Mouse (Mus musculus): ENCODE data around the gene Txn2. TPM values are rescaled to one million over a fixed set of nuclear protein-coding genes. Genes with fewer than 3 reads are reported as not detected.
A peak's percentile ranks its signal among the peaks of the same experiment; 100 is the strongest.

Gene Txn2
- polyA plus RNA-seq (2012; rRNA removed), result 396 and 408 TPM in 2 replicates

DNA sequence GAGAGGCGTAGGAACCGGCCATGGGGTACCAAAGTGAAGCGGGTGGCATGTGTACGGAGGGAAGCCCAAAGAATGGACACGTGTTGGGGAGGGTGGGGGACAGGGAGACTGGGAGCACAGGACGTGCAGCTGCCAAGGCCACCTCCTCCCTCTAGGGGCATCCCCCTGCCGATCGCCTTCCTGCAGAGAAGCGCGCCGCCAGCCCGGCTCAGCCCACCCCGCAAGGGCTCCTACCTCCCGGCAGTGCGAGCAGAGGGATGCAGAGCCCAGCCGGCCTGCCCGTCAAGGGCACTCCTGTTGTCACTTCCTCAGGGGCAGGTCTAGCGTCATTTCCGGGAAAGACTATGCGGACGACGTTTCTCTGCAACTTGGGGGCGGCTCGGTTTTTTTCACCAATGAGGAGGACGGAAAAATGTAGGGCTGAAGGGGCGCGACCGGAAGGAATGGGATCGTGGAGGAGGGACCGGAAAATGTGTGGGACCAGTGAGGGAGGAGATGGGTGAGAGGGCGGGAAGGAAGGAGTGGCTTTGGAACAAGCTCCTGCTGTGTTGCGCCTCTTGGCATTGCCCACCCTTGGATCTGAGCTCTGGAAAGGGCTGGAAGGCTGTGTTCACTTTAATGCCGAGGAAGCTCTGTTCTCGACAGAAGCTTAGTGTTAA is at the start of gene Txn2:
Gene Txn2, minus strand, starts transcription at position 334 of the 659 bp plus-strand sequence.
- H3K4me1 ChIP-seq (ENCODE audit: control insufficient read depth, insufficient read depth, low read length), result peaks cover 13% of the 10 kb centered on the region
- H3K4me3 ChIP-seq (ENCODE audit: insufficient read depth, low read depth, low read length), result peak within 1 kb of the TSS; percentile 79
- peak; percentile 99 for DNase-seq
- H3K27ac ChIP-seq (ENCODE audit: insufficient read depth, low read depth, low read length), result peak within 1 kb of the TSS; percentile 92
- WGBS, result 0% methylated on average over 34 of the region's 34 CpGs
- no peaks in the 10 kb centered on the region for H3K27me3 ChIP-seq (replicated peaks; ENCODE audit: control insufficient read depth, insufficient read depth, low read length)
- TF ChIP-seq POLR2A (IDR thresholded peaks at IDR 0.05; ENCODE audit: low read depth, low read length) (peak; percentile 56), CTCF (conservative IDR thresholded peaks at IDR 0.05; ENCODE audit: insufficient read depth, insufficient read length, low read depth, low read length) (no peak)
- H3K36me3 ChIP-seq (ENCODE audit: control insufficient read depth, insufficient read depth, low read length), result no peaks in the 10 kb centered on the region; the same call in 1 of the 2 replicates

DNA sequence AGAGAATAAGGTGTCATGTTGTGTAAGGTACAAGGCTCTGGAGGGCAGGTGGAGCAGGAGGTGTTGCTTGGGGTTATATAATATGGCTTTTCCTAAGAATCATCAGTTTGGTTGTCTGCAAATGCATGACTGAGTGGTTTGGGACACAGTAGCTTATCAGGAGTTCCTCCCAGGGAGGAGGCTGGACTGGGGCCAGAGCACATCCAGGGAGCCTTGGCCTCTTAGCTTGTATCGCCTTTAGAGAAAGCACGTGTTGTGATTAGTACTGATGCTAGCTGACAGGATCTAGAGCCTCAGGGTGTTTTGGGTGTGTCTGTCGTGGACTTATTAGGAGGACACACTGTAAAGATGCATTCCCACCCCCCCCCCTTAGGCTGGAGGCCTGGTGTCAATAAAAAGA is 48.9 kb upstream of the Txn2 start:
- Histone ChIP-seq H3K27me3 (replicated peaks; ENCODE audit: control insufficient read depth, insufficient read depth, low read length) (no peaks in the 10 kb centered on the region), H3K4me1 (ENCODE audit: control insufficient read depth, insufficient read depth, low read length) (no peaks in the 10 kb centered on the region), H3K27ac (ENCODE audit: insufficient read depth, low read depth, low read length) (no peak overlapping the region), H3K36me3 (ENCODE audit: control insufficient read depth, insufficient read depth, low read length) (no peaks in the 10 kb centered on the region), H3K4me3 (ENCODE audit: insufficient read depth, low read depth, low read length) (no peak overlapping the region)
- DNase-seq, result no peak
- 65% methylated on average over 3 of the region's 3 CpGs for WGBS
- TF ChIP-seq POLR2A (IDR thresholded peaks at IDR 0.05; ENCODE audit: low read depth, low read length) (no peak), CTCF (conservative IDR thresholded peaks at IDR 0.05; ENCODE audit: insufficient read depth, insufficient read length, low read depth, low read length) (no peak)

DNA sequence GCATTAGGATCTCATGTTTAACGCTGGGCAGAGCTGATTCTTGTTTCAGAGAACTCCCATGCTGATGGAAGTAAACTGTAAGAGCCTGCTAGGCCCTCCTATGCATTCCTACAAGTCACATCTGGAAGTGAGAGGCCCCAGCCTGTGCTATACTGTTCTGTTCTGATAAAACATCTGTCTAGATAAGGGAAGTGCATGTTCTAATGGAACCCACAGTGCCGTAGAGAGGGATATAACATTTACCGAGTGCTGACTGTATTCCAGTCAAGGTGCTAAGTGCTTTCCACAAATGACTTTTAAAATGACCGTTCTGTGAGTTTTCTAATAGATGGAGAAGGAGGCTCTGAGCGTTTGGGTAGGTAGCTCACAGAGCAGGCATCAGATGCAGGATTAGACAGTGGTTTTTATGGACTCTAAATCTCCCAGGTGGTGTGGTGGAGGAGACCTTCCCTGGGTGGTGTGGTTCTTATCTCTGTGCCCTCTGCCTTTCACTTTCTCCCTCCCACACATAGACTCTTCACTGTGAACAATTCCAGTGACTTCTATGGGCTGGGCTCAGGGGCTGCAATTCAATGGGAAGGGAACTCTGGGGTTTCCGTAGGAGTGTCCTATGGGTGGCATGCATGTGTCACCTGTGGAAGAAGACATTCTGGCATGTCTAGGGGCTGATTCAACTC is 45.5 kb upstream of the Txn2 start:
- H3K27me3 ChIP-seq (replicated peaks; ENCODE audit: control insufficient read depth, insufficient read depth, low read length), result no peaks in the 10 kb centered on the region
- DNase-seq, result no peak
- H3K36me3 ChIP-seq (ENCODE audit: control insufficient read depth, insufficient read depth, low read length), result no peaks in the 10 kb centered on the region
- H3K27ac ChIP-seq (ENCODE audit: insufficient read depth, low read depth, low read length), result no peak overlapping the region
- TF ChIP-seq POLR2A (IDR thresholded peaks at IDR 0.05; ENCODE audit: low read depth, low read length) (no peak), CTCF (conservative IDR thresholded peaks at IDR 0.05; ENCODE audit: insufficient read depth, insufficient read length, low read depth, low read length) (no peak)
- peaks cover 3% of the 10 kb centered on the region; the same call in 1 of the 2 replicates for H3K4me1 ChIP-seq (ENCODE audit: control insufficient read depth, insufficient read depth, low read length)
- H3K4me3 ChIP-seq (ENCODE audit: insufficient read depth, low read depth, low read length), result no peak overlapping the region
- WGBS, result 74% methylated on average over 6 of the region's 6 CpGs

DNA sequence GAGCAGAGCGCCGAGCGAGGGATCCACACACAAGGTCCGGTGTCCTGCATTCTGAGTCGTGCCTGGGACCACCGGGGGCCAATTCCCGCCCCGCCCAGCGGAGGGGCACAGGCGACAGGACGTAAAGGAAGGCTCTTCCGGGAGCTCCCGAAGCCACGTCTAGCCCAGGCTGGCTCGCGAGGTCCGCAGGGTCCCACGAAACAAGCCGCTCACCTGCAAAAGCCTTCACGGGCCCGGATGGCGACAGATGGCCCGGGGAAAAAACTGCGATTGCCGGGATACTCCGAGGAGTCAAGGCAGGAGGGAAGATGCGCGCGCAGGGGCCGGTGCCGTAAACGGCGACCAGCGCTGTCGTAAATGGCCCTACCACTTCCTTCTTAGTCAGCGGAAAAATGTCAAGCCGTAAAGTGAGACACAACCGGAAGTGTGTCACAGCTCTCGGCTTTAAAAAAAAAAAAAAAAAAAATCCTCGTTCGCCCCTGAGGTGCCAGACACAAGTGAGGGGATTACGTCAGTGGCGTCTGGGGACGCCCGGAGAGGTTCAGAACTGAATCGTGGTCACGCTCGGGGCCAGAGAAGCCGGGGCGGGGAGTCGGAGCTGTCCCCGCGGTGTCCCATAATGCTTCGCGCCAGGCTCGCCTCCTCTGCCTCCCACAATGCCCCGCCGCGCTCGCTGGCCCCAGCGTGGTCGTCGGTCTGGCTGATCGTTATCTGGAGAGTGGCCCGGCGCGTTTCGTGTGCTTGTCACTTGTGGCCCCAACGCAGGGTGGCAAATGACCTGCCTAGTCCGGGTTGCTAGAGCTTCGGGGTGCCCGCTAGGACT is 41.9 kb upstream of the Txn2 start, which contains the start of gene Eif3d:
Gene Eif3d, minus strand, starts transcription at position 344 of the 823 bp plus-strand sequence.
- WGBS, result under 1% methylated on average over 72 of the region's 72 CpGs
- TF ChIP-seq POLR2A (IDR thresholded peaks at IDR 0.05; ENCODE audit: low read depth, low read length), result no peak
- H3K4me3 ChIP-seq (ENCODE audit: insufficient read depth, low read depth, low read length), result peak within 1 kb of the TSS; percentile 99
- no peaks in the 10 kb centered on the region for H3K36me3 ChIP-seq (ENCODE audit: control insufficient read depth, insufficient read depth, low read length)
- H3K27me3 ChIP-seq (replicated peaks; ENCODE audit: control insufficient read depth, insufficient read depth, low read length), result no peaks in the 10 kb centered on the region
- peak; percentile 99 for DNase-seq
- H3K27ac ChIP-seq (ENCODE audit: insufficient read depth, low read depth, low read length), result peak within 1 kb of the TSS; percentile 99
- H3K4me1 ChIP-seq (ENCODE audit: control insufficient read depth, insufficient read depth, low read length), result peaks cover 5% of the 10 kb centered on the region; the same call in 1 of the 2 replicates

DNA sequence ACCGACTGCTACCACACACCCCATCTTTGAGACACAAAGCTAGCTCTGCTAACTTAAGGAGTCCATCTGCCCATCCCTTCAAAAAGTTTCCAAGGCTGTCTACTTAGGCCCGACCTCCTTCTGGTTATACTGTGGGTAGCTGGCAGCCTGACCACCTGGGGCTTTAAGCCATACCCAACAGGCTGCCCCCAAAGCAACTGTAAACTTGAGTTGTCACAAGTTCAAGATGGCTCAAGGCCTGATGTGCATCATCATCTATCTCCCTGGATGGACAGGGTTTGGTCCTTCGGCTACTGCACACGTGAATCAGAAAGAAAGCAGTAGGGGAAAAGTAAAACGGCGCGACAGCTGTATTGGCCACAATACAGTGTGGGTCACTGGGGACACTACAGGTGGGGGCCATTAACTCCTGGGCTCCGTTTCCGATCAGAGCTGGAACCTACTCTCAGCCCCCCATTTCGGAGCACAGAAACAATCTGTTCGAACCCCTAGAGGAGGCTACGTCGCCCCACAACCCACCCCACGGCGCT is 41.2 kb upstream of the Txn2 start:
- Histone ChIP-seq H3K27ac (ENCODE audit: insufficient read depth, low read depth, low read length) (peak overlapping the region; percentile 67), H3K4me3 (ENCODE audit: insufficient read depth, low read depth, low read length) (peak overlapping the region; percentile 92), H3K36me3 (ENCODE audit: control insufficient read depth, insufficient read depth, low read length) (no peaks in the 10 kb centered on the region), H3K27me3 (replicated peaks; ENCODE audit: control insufficient read depth, insufficient read depth, low read length) (no peaks in the 10 kb centered on the region), H3K4me1 (ENCODE audit: control insufficient read depth, insufficient read depth, low read length) (peaks cover 5% of the 10 kb centered on the region; the same call in 1 of the 2 replicates)
- WGBS, result 1% methylated on average over 15 of the region's 15 CpGs
- no peak for DNase-seq
- TF ChIP-seq CTCF (conservative IDR thresholded peaks at IDR 0.05; ENCODE audit: insufficient read depth, insufficient read length, low read depth, low read length) (no peak), POLR2A (IDR thresholded peaks at IDR 0.05; ENCODE audit: low read depth, low read length) (no peak)

DNA sequence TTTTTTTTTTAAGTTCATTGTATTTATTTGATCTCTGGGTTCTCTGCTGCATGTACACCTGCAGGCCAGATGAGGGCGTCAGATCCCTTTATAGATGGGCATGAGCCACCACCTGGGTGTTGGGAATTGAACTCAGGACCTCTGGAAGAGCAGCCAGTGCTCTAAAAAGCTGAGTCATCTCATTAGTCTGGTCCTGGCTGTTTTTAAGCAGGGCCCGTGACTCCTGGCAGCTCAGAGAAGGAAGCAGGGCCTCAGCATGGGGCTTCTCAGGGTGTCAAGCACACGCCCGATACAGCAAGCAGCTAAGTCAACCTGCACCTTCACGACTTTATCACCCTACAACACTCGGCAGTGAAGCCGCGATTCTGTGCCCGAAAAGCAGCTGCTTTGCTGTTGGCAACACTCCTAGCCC is 36.3 kb upstream of the Txn2 start:
- Histone ChIP-seq H3K4me1 (ENCODE audit: control insufficient read depth, insufficient read depth, low read length) (peaks cover 5% of the 10 kb centered on the region; the same call in 1 of the 2 replicates), H3K4me3 (ENCODE audit: insufficient read depth, low read depth, low read length) (no peak overlapping the region), H3K36me3 (ENCODE audit: control insufficient read depth, insufficient read depth, low read length) (no peaks in the 10 kb centered on the region; the same call in none of the 2 replicates), H3K27ac (ENCODE audit: insufficient read depth, low read depth, low read length) (no peak overlapping the region), H3K27me3 (replicated peaks; ENCODE audit: control insufficient read depth, insufficient read depth, low read length) (no peaks in the 10 kb centered on the region)
- WGBS, result 78% methylated on average over 9 of the region's 9 CpGs
- DNase-seq, result no peak
- TF ChIP-seq CTCF (conservative IDR thresholded peaks at IDR 0.05; ENCODE audit: insufficient read depth, insufficient read length, low read depth, low read length) (0 out of 2 replicates have a peak, but pooled peaks have one; percentile 3), POLR2A (IDR thresholded peaks at IDR 0.05; ENCODE audit: low read depth, low read length) (no peak)
